Mouse (Mus musculus): Measurements from ENCODE around the gene Gabrr3. TPM values are rescaled to one million over a fixed set of nuclear protein-coding genes. Genes with fewer than 3 reads are reported as not detected.
"Not testable (repeated sequence)": the region's sequence is repeated elsewhere in the genome, so short reads cannot be mapped to it uniquely, and the experiment has no call there.

Gabrr3 gene
- polyA plus RNA-seq, 1 experiment from 2014 or later, result not detected

DNA sequence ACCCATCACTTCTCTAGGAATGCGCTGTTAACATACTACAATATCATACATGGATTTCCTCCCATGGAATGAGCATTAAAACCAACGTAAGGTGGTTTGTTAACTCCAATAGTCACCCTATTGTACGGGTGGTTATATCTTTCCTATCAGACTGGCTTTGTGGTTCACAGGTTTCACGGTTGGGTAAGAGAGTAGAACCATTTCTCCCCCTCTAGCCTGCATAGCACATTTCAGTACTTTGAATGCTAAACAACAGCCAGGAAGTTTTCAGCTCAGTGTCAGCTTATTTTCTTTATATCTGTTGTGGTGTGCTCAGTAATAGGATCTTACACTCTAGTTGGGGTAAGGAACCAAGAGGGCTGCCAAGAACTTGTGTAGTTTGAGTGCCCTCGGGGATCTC is 44.7 kb downstream of the Gabrr3 start:
- H3K4me1 ChIP-seq (ENCODE audit: control insufficient read depth, insufficient read depth, low read length), result no peaks in the 10 kb centered on the region
- H3K4me3 ChIP-seq (ENCODE audit: low read length), result no peak overlapping the region
- H3K9ac ChIP-seq (ENCODE audit: low read depth, low read length), result no peak overlapping the region
- H3K27me3 ChIP-seq (ENCODE audit: control insufficient read depth, insufficient read depth, low read length), result no peaks in the 10 kb centered on the region
- no peaks in the 10 kb centered on the region for H3K36me3 ChIP-seq (ENCODE audit: control insufficient read depth, insufficient read depth, low read length)
- ATAC-seq (ENCODE audit: low FRiP score, low TSS enrichment), result peak; percentile 68; the same call in 1 of the 2 replicates
- H3K27ac ChIP-seq (ENCODE audit: low read depth, low read length), result no peak overlapping the region
- H3K4me2 ChIP-seq (replicated peaks; ENCODE audit: low read depth, low read length), result no peak overlapping the region
- no peaks in the 10 kb centered on the region for H3K9me3 ChIP-seq (ENCODE audit: control insufficient read depth, low read length)
- WGBS, result 70% methylated on average over 5 of the region's 5 CpGs

GRCm38 (mm10) chr16:59459259-59459861 is 52.2 kb downstream of the Gabrr3 start:
- not testable (repeated sequence) for H3K27me3 ChIP-seq (ENCODE audit: control insufficient read depth, insufficient read depth, low read length); H3K36me3 ChIP-seq (ENCODE audit: control insufficient read depth, insufficient read depth, low read length); ATAC-seq (ENCODE audit: low FRiP score, low TSS enrichment); H3K27ac ChIP-seq (ENCODE audit: low read depth, low read length); H3K4me3 ChIP-seq (ENCODE audit: low read length); H3K9ac ChIP-seq (ENCODE audit: low read depth, low read length); H3K4me1 ChIP-seq (ENCODE audit: control insufficient read depth, insufficient read depth, low read length); H3K9me3 ChIP-seq (ENCODE audit: control insufficient read depth, low read length); H3K4me2 ChIP-seq (replicated peaks; ENCODE audit: low read depth, low read length)
- WGBS, result 83% methylated on average over 5 of the region's 5 CpGs

DNA sequence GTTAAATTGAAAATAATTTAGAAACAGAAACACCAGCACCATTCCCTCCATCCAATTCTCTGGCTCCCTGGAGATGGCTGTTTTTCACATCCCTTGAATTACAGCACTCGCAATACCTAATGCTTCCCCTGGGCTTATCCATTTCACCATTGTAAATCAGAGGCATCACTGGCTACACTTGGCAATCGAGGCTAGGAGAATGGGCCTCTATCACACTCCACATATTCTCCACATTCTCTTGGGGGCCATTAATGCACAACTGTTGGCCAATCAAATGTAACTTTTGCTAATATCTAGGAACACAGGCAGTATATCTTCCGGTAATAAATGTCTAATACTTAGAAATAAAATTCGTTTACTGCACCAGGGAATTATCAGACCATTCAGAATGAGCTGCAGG is 56.4 kb downstream of the Gabrr3 start:
- no peaks in the 10 kb centered on the region for H3K36me3 ChIP-seq (ENCODE audit: control insufficient read depth, insufficient read depth, low read length)
- ATAC-seq (ENCODE audit: low FRiP score, low TSS enrichment), result no peak
- H3K9me3 ChIP-seq (ENCODE audit: control insufficient read depth, low read length), result no peaks in the 10 kb centered on the region
- no peaks in the 10 kb centered on the region for H3K4me1 ChIP-seq (ENCODE audit: control insufficient read depth, insufficient read depth, low read length)
- WGBS, result 50% methylated on average over 4 of the region's 4 CpGs
- H3K27me3 ChIP-seq (ENCODE audit: control insufficient read depth, insufficient read depth, low read length), result no peaks in the 10 kb centered on the region
- H3K4me2 ChIP-seq (replicated peaks; ENCODE audit: low read depth, low read length), result no peak overlapping the region
- H3K4me3 ChIP-seq (ENCODE audit: low read length), result no peak overlapping the region
- H3K9ac ChIP-seq (ENCODE audit: low read depth, low read length), result no peak overlapping the region
- H3K27ac ChIP-seq (ENCODE audit: low read depth, low read length), result no peak overlapping the region

GRCm38 (mm10) chr16:59463973-59464372 is 56.8 kb downstream of the Gabrr3 start:
- Histone ChIP-seq H3K9me3 (ENCODE audit: control insufficient read depth, low read length) (no peaks in the 10 kb centered on the region), H3K27ac (ENCODE audit: low read depth, low read length) (no peak overlapping the region), H3K4me3 (ENCODE audit: low read length) (no peak overlapping the region), H3K4me2 (replicated peaks; ENCODE audit: low read depth, low read length) (no peak overlapping the region), H3K4me1 (ENCODE audit: control insufficient read depth, insufficient read depth, low read length) (no peaks in the 10 kb centered on the region), H3K9ac (ENCODE audit: low read depth, low read length) (no peak overlapping the region), H3K36me3 (ENCODE audit: control insufficient read depth, insufficient read depth, low read length) (no peaks in the 10 kb centered on the region), H3K27me3 (ENCODE audit: control insufficient read depth, insufficient read depth, low read length) (no peaks in the 10 kb centered on the region)
- ATAC-seq (ENCODE audit: low FRiP score, low TSS enrichment), result no peak
- 88% methylated on average over 6 of the region's 6 CpGs for WGBS

DNA sequence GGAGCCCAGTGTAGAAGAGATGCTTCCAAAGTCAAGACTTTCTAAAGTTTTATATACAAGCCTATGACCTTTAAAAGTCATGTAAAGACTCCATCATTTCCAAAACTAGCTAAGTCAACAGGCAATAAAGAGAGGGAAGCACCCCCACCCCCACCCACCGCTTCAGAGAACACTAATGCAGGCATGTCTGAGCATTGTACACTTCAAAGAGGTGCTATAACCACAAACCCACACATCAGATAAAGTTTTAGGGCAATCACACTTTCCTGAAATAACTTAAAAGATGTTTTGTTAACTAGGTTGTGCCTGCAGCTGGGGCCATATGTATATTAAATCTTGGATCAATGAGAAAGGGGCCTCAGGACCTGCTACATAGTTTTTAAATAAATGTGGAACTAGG is 62.7 kb downstream of the Gabrr3 start:
- H3K4me3 ChIP-seq (ENCODE audit: low read length), result no peak overlapping the region
- H3K36me3 ChIP-seq (ENCODE audit: control insufficient read depth, insufficient read depth, low read length), result no peaks in the 10 kb centered on the region
- H3K9ac ChIP-seq (ENCODE audit: low read depth, low read length), result no peak overlapping the region
- no peak for ATAC-seq (ENCODE audit: low FRiP score, low TSS enrichment)
- WGBS, result 82% methylated on average over 1 of the region's 1 CpGs
- H3K27ac ChIP-seq (ENCODE audit: low read depth, low read length), result no peak overlapping the region
- no peak overlapping the region for H3K4me2 ChIP-seq (replicated peaks; ENCODE audit: low read depth, low read length)
- no peaks in the 10 kb centered on the region for H3K27me3 ChIP-seq (ENCODE audit: control insufficient read depth, insufficient read depth, low read length)
- no peaks in the 10 kb centered on the region for H3K9me3 ChIP-seq (ENCODE audit: control insufficient read depth, low read length)
- H3K4me1 ChIP-seq (ENCODE audit: control insufficient read depth, insufficient read depth, low read length), result peaks cover 5% of the 10 kb centered on the region; the same call in 1 of the 2 replicates

- Histone ChIP-seq H3K4me1 (ENCODE audit: control insufficient read depth, insufficient read depth, low read length) (peaks cover 5% of the 10 kb centered on the region; the same call in 1 of the 2 replicates), H3K9ac (ENCODE audit: low read depth, low read length) (peak within 1 kb of the TSS; percentile 66), H3K9me3 (ENCODE audit: control insufficient read depth, low read length) (no peaks in the 10 kb centered on the region), H3K4me3 (ENCODE audit: low read length) (peak within 1 kb of the TSS; percentile 74), H3K27ac (ENCODE audit: low read depth, low read length) (peak within 1 kb of the TSS; percentile 48; the same call in 1 of the 2 replicates), H3K4me2 (replicated peaks; ENCODE audit: low read depth, low read length) (peak within 1 kb of the TSS; percentile 54), H3K27me3 (ENCODE audit: control insufficient read depth, insufficient read depth, low read length) (no peaks in the 10 kb centered on the region), H3K36me3 (ENCODE audit: control insufficient read depth, insufficient read depth, low read length) (peaks cover 10% of the 10 kb centered on the region; the same call in 1 of the 2 replicates)
- ATAC-seq (ENCODE audit: low FRiP score, low TSS enrichment), result peak; percentile 95
- 1% methylated on average over 52 of the region's 56 CpGs for WGBS
These were observed 64.6 kb downstream of the Gabrr3 start, which contains the start of gene Riox2 for GRCm38 (mm10) chr16:59471637-59472278. Gene Riox2, plus strand, starts transcription at chr16:59471775.

- H3K27me3 ChIP-seq (ENCODE audit: control insufficient read depth, insufficient read depth, low read length), result no peaks in the 10 kb centered on the region
- H3K27ac ChIP-seq (ENCODE audit: low read depth, low read length), result no peak overlapping the region
- H3K9me3 ChIP-seq (ENCODE audit: control insufficient read depth, low read length), result no peaks in the 10 kb centered on the region
- 45% methylated on average over 6 of the region's 6 CpGs for WGBS
- peak overlapping the region; percentile 74 for H3K4me3 ChIP-seq (ENCODE audit: low read length)
- H3K9ac ChIP-seq (ENCODE audit: low read depth, low read length), result no peak overlapping the region
- H3K4me2 ChIP-seq (replicated peaks; ENCODE audit: low read depth, low read length), result peak overlapping the region; percentile 54
- peaks cover 5% of the 10 kb centered on the region; the same call in 1 of the 2 replicates for H3K4me1 ChIP-seq (ENCODE audit: control insufficient read depth, insufficient read depth, low read length)
- no peak for ATAC-seq (ENCODE audit: low FRiP score, low TSS enrichment)
- peaks cover 13% of the 10 kb centered on the region; the same call in 1 of the 2 replicates for H3K36me3 ChIP-seq (ENCODE audit: control insufficient read depth, insufficient read depth, low read length)
These were observed 65.4 kb downstream of the Gabrr3 start for GRCm38 (mm10) chr16:59472546-59472945.

DNA sequence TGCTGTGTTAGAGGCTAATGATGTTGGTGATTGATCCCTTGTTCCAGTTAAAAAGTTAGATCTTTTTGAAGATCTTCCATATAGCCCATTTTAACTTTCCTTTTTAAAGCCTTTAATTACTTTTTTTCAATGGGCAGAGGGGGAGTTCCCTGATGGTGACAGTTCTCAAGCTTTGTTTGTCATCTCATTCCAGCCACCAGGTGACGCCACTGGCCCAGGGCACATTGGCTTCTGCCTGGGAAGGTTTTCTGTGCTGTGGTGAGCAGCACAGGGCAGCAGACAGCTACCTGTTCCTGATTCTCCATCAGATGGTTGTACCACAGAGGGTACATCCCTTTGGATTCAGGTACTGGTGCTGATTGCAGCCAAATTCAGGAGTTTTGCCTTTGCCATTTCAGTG is 67.7 kb downstream of the Gabrr3 start:
- Histone ChIP-seq H3K4me1 (ENCODE audit: control insufficient read depth, insufficient read depth, low read length) (peaks cover 5% of the 10 kb centered on the region; the same call in 1 of the 2 replicates), H3K27me3 (ENCODE audit: control insufficient read depth, insufficient read depth, low read length) (no peaks in the 10 kb centered on the region), H3K9ac (ENCODE audit: low read depth, low read length) (no peak overlapping the region), H3K9me3 (ENCODE audit: control insufficient read depth, low read length) (no peaks in the 10 kb centered on the region), H3K36me3 (ENCODE audit: control insufficient read depth, insufficient read depth, low read length) (peaks cover 16% of the 10 kb centered on the region; the same call in 1 of the 2 replicates), H3K27ac (ENCODE audit: low read depth, low read length) (no peak overlapping the region), H3K4me3 (ENCODE audit: low read length) (no peak overlapping the region), H3K4me2 (replicated peaks; ENCODE audit: low read depth, low read length) (no peak overlapping the region)
- ATAC-seq (ENCODE audit: low FRiP score, low TSS enrichment), result no peak
- WGBS, result 29% methylated on average over 1 of the region's 1 CpGs

GRCm38 (mm10) chr16:59477955-59478354 is 70.8 kb downstream of the Gabrr3 start:
- no peak overlapping the region for H3K4me2 ChIP-seq (replicated peaks; ENCODE audit: low read depth, low read length)
- H3K36me3 ChIP-seq (ENCODE audit: control insufficient read depth, insufficient read depth, low read length), result peaks cover 37% of the 10 kb centered on the region
- no peak for ATAC-seq (ENCODE audit: low FRiP score, low TSS enrichment)
- WGBS, result 87% methylated on average over 3 of the region's 3 CpGs
- no peaks in the 10 kb centered on the region for H3K4me1 ChIP-seq (ENCODE audit: control insufficient read depth, insufficient read depth, low read length)
- H3K9me3 ChIP-seq (ENCODE audit: control insufficient read depth, low read length), result no peaks in the 10 kb centered on the region
- no peaks in the 10 kb centered on the region for H3K27me3 ChIP-seq (ENCODE audit: control insufficient read depth, insufficient read depth, low read length)
- H3K4me3 ChIP-seq (ENCODE audit: low read length), result no peak overlapping the region
- H3K27ac ChIP-seq (ENCODE audit: low read depth, low read length), result no peak overlapping the region
- no peak overlapping the region for H3K9ac ChIP-seq (ENCODE audit: low read depth, low read length)

Measured in kidney, embryonic 14.5 days (tissue).